Mouse (Mus musculus): ENCODE measurements at regions not wholly inside any gene's neighbourhood (a gene's known extent, or its start where the extent isn't known, plus 50 kb on each side); places are given as distances from the start of the nearest gene placed in this dataset.
A peak's percentile ranks its signal among the peaks of the same experiment; 100 is the strongest.
"Not testable (repeated sequence)": the region's sequence is repeated elsewhere in the genome, so short reads cannot be mapped to it uniquely, and the experiment has no call there.

- DNase-seq (ENCODE audit: low spot score) = peak; percentile 79
Measured at GRCm38 (mm10) chr4:8084954-8085639, 153.7 kb downstream of the Car8 start.

GRCm38 (mm10) chr4:8079349-8079748, 159.5 kb downstream of the Car8 start:
- no peak for DNase-seq (ENCODE audit: low spot score)

- no peak for DNase-seq (ENCODE audit: low spot score)
Measured at GRCm38 (mm10) chr4:8072989-8073573, 165.8 kb downstream of the Car8 start.

- not testable (repeated sequence) for DNase-seq (ENCODE audit: low spot score)
Measured at GRCm38 (mm10) chr4:8070693-8071092, 168.1 kb downstream of the Car8 start.

- no peak for DNase-seq (ENCODE audit: low spot score)
Measured at GRCm38 (mm10) chr4:8068086-8068485, 170.8 kb downstream of the Car8 start.

- no peak for DNase-seq (ENCODE audit: low spot score)
Measured at GRCm38 (mm10) chr4:8041776-8042175, 197.1 kb downstream of the Car8 start.

- no peak for DNase-seq (ENCODE audit: low spot score)
Measured at GRCm38 (mm10) chr4:8037863-8038262, 201.0 kb downstream of the Car8 start.

- not testable (repeated sequence) for DNase-seq (ENCODE audit: low spot score)
Measured at GRCm38 (mm10) chr4:8033402-8033801, 205.4 kb downstream of the Car8 start.

GRCm38 (mm10) chr4:8005155-8005554, 233.7 kb downstream of the Car8 start:
- DNase-seq (ENCODE audit: low spot score) = peak; percentile 50

- no peak for DNase-seq (ENCODE audit: low spot score)
Measured at GRCm38 (mm10) chr4:7997575-7997953, 241.3 kb downstream of the Car8 start.

GRCm38 (mm10) chr4:7996923-7997574, 241.8 kb downstream of the Car8 start:
- no peak for DNase-seq (ENCODE audit: low spot score)

GRCm38 (mm10) chr4:7992944-7993343, 245.9 kb downstream of the Car8 start:
- no peak for DNase-seq (ENCODE audit: low spot score)

GRCm38 (mm10) chr4:7987781-7988180, 251.1 kb downstream of the Car8 start:
- peak; percentile 16 for DNase-seq (ENCODE audit: low spot score)

- DNase-seq (ENCODE audit: low spot score) = peak; percentile 13
Measured at GRCm38 (mm10) chr4:7987346-7987745, 251.5 kb downstream of the Car8 start.

GRCm38 (mm10) chr4:7984814-7985213, 254.0 kb downstream of the Car8 start:
- DNase-seq (ENCODE audit: low spot score) = no peak

- no peak for DNase-seq (ENCODE audit: low spot score)
Measured at GRCm38 (mm10) chr4:7979772-7980351, 259.0 kb downstream of the Car8 start.

- DNase-seq (ENCODE audit: low spot score) = peak; percentile 26
Measured at GRCm38 (mm10) chr4:7977661-7978444, 261.0 kb downstream of the Car8 start.

- DNase-seq (ENCODE audit: low spot score) = no peak
Measured at GRCm38 (mm10) chr4:7970272-7970671, 268.6 kb downstream of the Car8 start.

- no peak for DNase-seq (ENCODE audit: low spot score)
Measured at GRCm38 (mm10) chr4:7965663-7966062, 273.2 kb downstream of the Car8 start.

- DNase-seq (ENCODE audit: low spot score) = no peak
Measured at GRCm38 (mm10) chr4:7961521-7962172, 277.2 kb downstream of the Car8 start.

- no peak for DNase-seq (ENCODE audit: low spot score)
Measured at GRCm38 (mm10) chr4:7960335-7960734, 278.5 kb downstream of the Car8 start.
